17 mouse cellular contexts compared by ENCODE assay signal in the genomic region with DNA sequence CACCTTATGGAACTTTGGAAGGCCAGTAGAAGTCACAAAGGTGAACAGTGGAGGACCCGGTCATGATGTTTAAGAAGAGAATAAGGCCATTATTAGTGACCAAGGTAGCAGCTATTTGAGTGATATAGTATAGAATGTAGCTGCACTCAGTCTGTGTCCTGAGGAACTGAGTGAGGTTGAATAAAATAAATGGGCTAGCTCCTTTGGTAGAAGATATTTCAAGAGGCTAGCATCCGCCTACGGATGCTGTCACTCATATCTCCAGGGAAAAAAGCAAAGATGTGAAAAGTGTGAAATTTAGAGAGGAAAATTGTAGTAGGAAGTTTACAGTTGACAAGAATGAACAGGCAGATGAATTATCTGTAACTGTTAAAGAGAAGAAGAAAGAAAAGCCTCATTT.
"Had no signal": no experiment of that assay in that cellular context is flagged by ENCODE, and none has a peak within 500 bp of the region (broad histone marks: within the 10 kb centered on the region; RNA-seq: fewer than 3 reads in every experiment).

No protein-coding gene starts in this region.

- ATAC-seq: liver, embryonic 12.5 days; liver, postnatal 0 days; lung, postnatal 0 days; midbrain, embryonic 13.5 days; midbrain, embryonic 15.5 days; midbrain, embryonic 16.5 days had no signal

- DNase-seq: left cerebral cortex, postnatal 4 days; liver; liver, embryonic 13.5 days; liver, postnatal 0 days; lung, adult 18-20 months; lung, adult 2 months; lung, embryonic 14.5 days; lung, postnatal 10 days; lung, postnatal 14 days; lung, postnatal 36 days; lung, postnatal 4 days; midbrain, embryonic 14.5 days had no signal
